Mouse (Mus musculus): ENCODE measurements around the gene Sectm1a.
"Not testable (repeated sequence)": the region's sequence is repeated elsewhere in the genome, so short reads cannot be mapped to it uniquely, and the experiment has no call there.

Sectm1a gene

GRCm38 (mm10) chr11:121047826-121048399, 33.1 kb downstream of the Sectm1a start:
- no peak for DNase-seq (ENCODE audit: low spot score in 2 of 2)

- DNase-seq (ENCODE audit: low spot score in 2 of 2): no peak
Measured at GRCm38 (mm10) chr11:121045286-121045685, 35.7 kb downstream of the Sectm1a start.

- DNase-seq (ENCODE audit: low spot score in 2 of 2): not testable (repeated sequence)
Measured at GRCm38 (mm10) chr11:121043025-121043424, 38.0 kb downstream of the Sectm1a start.

GRCm38 (mm10) chr11:121042480-121042879, 38.5 kb downstream of the Sectm1a start:
- DNase-seq (ENCODE audit: low spot score in 2 of 2): no peak

GRCm38 (mm10) chr11:121041636-121042035, 39.4 kb downstream of the Sectm1a start:
- no peak for DNase-seq (ENCODE audit: low spot score in 2 of 2)

- DNase-seq (ENCODE audit: low spot score in 2 of 2): peak; percentile 68 to 77
Measured at GRCm38 (mm10) chr11:121041212-121041611, 39.8 kb downstream of the Sectm1a start.

GRCm38 (mm10) chr11:121039302-121039701, 41.7 kb downstream of the Sectm1a start, which contains the start of gene Cd7:
Gene Cd7, minus strand, starts transcription at chr11:121039418.
- no peak for DNase-seq (ENCODE audit: low spot score in 2 of 2)

- DNase-seq (ENCODE audit: low spot score in 2 of 2): no peak
Measured at GRCm38 (mm10) chr11:121038366-121039240, 42.4 kb downstream of the Sectm1a start.

- DNase-seq (ENCODE audit: low spot score in 2 of 2): no peak
Measured at GRCm38 (mm10) chr11:121033118-121033517, 47.9 kb downstream of the Sectm1a start.

GRCm38 (mm10) chr11:121027259-121027658, 53.8 kb downstream of the Sectm1a start:
- no peak for DNase-seq (ENCODE audit: low spot score in 2 of 2)

- no peak for DNase-seq (ENCODE audit: low spot score in 2 of 2)
Measured at GRCm38 (mm10) chr11:121024163-121024562, 56.9 kb downstream of the Sectm1a start.

GRCm38 (mm10) chr11:121019501-121019900, 61.5 kb downstream of the Sectm1a start:
- DNase-seq (ENCODE audit: low spot score in 2 of 2): no peak

- DNase-seq (ENCODE audit: low spot score in 2 of 2): peak; percentile 43 to 66
Measured at GRCm38 (mm10) chr11:121017703-121018102, 63.3 kb downstream of the Sectm1a start.

Measured in cerebellum, postnatal 4 days (tissue).